Mouse (Mus musculus) right cerebral cortex, postnatal 14 days (tissue): ENCODE results near the gene Nbas.

Source experiments
- DNase-seq: peaks from one replicate; pipeline ENCODE4 v3.0.0; 2022

The Nbas gene

GRCm38 (mm10) chr12:13626803-13627706, 358.1 kb downstream of the Nbas start:
- DNase-seq, result no peak
